Mouse (Mus musculus): ENCODE measurements around the gene Cacna1i.
A peak's percentile ranks its signal among the peaks of the same experiment; 100 is the strongest.

Gene Cacna1i

DNA sequence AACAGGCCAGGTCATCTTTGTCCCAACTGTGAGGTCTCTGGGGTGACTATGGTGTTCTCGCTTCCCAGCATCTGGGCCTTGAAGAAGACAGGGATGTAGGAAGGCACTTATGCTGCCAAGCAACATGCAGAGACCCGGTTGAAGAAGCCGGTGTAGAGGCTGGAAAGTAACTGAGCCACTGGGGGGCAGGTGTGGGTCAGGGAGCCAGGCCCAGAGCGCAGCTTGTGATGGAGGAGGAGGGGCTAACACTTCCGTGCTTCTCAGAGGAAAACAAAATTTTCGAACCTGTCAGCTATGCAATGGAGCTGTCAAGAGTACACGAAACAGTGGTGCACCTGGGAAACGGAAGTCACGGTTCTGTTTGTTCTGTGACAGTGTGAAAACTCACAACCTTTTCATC is 9.9 kb upstream of the Cacna1i start:
- DNase-seq = no peak

DNA sequence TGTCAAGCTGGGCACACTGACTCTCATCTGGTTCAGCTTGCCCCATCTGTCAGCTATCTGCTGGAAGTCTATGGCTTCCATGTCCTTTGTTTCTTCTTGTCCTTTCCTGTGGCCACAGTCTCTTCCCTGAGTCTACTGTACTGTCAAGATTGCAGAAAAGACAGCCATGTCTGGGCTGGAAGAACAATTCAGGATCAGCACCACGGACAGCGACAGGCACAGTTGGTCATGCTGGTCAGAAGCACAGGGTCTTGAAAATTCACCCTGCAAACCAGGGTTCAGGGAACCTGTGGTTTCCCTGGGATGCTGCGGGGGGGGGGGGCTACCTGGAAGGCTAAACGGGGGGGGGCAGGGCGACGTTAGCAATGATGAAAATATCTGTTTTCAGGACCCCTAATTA is 9.4 kb upstream of the Cacna1i start:
- peak; percentile 64 for DNase-seq

DNA sequence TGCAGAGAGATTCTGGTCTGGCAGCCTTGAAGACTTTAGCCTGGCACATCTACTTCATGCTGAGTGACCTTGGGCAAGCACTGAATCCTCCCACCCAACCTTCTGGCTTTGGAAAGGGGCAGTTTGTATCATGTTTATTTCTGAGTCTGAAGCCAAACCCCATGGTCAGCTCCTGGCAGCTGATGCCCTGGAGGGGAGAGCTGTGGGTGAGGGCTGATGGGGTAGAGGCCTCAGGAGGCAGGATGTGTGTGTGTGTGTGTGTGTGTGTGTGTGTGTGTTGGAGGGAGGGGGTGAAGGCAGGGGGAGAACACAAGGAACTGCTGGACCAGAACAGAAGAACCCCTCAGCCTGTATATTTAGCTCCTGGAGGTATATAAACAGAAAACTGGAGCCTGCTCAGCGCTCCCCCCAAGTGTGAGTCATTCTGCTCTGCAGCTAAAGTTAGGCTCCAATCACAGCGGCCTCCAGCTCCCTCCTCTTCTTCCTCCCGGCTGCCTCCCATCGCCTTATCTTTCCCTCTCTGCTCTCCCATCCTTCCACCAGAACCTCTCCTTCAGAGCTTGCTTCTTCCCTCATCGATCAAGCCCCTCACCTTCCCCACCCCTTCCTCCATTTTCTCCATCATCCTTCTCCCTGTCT is 8.8 kb upstream of the Cacna1i start:
- DNase-seq = no peak

DNA sequence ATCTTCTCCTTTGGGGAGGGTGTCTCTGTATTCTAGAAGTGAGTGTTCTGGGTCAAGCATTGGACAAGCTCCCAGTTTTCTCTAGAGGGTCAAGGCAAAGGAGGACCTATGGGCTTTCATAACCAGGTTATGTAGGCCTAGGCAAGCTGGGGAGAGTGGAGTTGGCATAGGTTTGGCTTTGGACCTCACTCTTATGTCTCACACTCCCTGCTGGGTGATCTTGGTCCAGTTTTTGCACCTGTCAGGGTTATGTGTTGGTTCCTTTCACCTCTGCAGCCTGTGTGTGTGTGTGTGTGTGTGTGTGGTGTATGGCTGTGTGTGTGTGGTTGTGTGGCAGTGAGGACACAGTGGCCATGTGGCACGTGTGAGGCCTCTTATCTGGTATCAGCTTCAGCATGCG is 8.0 kb upstream of the Cacna1i start:
- DNase-seq = no peak

DNA sequence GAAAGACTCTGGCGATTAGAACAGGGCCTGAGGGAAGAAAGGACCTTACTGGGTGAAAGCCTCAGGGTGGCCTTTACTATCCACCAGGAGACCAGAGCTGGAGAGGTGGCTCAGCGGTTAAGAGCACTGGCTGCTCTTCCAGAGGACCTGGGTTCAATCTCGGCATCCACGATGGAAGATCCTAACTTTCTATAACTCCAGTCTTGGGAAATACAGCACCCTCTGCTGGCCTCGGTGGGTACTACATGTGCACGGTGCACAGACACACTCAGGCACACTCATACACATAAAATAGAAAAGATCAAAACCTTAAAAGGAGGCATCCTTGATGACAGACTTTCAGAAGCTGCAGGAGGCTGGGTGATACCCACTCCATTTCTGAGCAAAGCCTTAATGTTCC is 6.4 kb upstream of the Cacna1i start:
- DNase-seq = peak; percentile 69

DNA sequence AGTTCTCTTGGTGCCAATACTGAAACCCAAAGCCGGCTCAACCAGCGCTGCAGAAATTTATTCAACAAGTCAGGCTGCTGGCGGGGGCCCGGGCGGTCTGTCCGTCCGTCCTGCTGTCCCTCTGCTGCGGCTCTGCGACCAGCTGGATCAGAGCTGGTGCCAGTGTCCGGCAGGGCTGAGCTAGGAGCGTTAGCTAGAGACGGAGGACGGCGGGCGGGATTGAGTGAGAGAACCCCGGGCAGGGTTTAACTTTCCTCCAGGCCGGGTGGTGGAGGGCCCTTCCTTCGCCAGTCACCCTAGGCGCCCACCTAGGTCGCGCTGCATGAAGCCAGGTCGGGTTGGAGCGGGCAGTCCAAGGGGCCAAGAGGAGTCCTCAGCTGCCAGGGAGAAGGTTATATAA is 998 bp downstream of the Cacna1i start:
- DNase-seq = peak; percentile 38

DNA sequence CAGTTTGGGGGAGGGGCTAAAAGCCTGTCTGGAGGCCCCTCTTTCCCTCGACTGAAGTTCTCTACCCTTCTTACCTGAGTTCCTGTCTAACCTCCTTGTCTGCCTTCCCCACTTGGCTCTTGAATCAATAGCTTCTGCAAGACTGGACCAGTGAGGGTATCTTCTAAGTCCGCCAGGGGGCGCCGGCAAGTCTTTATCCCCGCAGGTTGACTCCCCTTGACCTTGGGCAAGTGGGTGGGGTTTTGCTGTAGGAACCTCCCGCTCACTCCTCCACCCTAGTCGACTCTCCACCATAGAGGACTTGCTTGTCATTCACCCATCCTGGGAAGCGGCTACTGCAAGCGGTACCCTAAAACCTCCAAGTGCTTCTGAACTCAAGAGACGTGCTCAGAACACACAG is 2.4 kb downstream of the Cacna1i start:
- DNase-seq = peak; percentile 70

DNA sequence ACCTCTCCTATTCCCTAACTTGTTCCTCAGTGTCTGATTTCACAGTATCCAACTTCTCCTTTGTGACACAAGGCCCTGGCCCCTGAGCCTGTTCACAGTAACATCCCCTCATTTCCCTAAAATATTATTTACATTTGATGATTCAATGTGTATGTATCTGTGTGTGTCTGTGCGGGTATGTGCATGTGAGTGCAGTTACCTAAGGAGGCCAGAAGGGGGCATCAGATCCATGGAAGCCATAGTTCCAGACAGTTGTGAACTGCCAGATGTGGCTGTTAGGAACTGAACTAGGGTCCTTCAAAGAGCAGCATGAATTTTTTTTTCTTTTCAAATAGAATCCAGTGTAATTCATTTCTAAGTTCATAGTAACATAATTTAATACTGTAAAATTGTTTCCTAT is 10.1 kb downstream of the Cacna1i start:
- no peak for DNase-seq

DNA sequence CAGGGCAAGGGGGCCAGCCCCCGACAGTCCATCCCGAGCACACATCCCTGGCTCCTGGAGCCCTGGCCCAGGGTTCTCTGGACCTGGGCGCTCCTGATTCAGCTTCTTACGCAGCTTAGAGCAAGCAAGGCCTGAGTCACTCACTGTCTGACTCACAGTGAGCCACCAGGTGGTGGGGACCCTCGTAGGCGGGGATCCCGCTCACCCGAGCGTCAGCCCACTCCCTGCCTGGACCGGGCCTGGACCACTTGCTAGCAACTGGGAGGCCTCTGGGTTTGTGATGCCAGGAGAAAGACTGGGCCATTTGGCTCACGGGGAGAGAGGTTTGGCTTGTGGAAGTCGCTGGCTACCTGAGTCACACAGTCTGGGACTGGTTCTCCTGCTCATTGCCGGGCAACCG is 16.7 kb downstream of the Cacna1i start:
- no peak for DNase-seq

DNA sequence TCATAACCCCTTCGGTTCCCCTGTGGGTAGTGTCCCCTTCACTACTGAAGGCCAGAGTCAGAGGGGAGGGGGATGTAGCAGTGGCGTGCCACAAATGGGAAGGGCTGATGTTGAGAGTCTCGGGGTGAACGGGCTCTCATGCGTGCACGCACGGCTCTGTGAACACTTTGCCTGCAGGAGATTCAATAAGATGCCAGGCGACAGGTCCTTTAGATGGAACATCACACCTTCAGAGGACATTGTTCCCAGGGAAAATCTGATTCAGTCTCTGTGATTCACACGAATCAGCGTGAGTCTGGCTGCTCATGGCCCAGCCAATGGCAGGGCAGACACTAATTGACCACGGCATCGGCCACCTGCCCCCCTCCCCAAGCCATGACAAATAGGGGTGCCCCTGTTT is 17.1 kb downstream of the Cacna1i start:
- no peak for DNase-seq

DNA sequence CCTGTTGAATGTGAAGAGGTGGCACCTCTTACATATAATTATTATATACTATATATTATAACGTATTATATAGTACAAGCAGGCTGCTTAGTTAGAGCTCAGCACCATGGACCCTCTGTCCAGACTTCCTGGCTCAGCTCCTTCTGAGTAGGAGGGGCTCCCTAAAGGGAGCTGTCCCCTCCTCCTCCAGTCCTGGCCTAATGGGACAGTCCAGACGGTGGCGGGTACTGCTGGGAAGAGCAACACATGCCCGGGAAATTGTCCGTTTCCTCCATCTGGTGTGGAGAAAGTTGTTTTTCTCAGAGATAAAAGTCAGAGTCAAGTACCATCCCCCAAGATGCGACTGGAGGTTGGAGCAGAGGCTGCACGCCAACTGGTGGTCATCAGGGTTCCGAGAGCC is 19.1 kb downstream of the Cacna1i start:
- no peak for DNase-seq

DNA sequence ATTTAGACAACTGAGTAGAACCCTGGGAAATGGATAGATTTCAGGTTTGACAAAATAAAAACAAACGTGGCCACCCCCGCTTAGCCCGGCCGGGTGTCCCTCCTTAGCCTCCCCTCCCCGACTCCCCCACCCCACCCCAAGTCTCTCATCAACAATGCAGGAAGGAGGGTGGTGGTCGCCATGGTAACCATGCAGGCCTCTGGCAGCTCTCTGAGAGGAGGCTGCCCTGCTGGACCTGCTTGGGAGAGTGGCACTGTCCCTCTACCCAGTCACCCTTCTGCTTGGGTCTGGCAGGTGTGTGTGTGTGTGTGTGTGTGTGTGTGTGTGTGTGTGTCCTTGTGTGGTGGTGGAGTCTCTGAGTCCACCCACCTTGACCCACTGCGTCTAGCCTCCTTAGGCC is 27.7 kb downstream of the Cacna1i start:
- DNase-seq = peak; percentile 53

DNA sequence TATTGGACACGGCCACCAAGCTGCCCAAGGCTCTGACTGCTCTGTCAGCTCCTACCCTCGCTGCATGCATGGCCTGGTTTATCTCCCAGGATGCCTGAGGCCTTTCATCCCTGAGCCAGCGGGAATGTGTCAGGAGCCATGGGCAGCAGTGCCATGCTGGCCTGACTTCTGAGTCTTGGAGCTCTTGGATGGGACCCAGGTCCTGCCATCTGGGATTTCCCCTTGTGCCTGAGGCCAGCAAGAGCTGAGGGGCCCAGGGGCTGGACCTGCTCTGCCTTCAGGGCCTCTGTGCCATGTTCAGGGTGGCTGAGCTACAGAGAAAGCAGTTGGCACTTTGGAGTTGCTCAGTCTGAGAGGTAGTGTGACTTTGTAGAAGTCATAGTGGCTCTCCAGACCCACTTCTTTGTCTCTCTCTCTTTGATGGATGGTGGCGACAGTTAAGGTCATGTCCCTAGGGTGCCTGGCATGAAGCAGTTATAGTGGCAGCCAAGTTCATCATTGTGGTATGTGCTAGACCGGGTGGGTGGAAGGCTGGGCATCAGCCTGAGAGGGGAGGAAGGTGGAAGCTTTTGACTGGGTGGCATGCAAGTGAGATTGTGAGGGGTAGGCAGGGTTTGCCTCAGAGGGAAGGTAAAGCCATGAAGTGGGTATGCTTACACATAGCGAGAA is 30.1 kb downstream of the Cacna1i start:
- DNase-seq = no peak

DNA sequence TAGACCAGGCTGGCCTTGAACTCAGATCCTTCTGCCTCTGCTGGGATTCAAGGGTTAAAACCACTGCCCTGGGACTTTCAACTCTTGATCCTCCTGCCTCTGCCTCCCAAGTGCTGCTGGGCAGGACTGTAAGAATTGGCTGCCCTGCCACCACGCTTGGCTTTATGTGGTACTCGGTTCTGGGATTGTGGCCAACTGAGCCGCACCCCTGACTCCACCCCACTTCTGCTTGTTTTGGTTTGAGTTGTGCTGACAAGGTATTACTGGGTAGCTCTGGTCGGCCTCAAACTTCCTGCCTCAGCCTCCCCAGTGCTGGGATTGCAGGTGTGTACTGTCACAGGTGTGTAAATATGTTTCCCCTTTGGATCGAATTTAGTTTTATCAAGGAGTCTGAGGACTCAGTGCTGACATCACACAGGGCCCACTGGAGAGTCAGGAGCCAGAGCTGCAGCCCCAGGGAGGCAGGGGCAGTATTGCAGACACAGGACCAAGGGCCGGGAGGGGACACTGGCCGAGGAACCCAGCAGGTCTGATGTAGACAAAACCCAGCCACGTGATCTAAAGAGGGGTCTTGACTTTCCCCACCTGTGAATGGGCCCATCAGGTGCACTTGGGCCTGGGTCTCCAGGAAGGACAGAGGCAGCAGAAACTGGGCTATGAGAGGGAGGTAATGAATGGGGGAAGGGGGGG is 30.9 kb downstream of the Cacna1i start:
- no peak for DNase-seq

DNA sequence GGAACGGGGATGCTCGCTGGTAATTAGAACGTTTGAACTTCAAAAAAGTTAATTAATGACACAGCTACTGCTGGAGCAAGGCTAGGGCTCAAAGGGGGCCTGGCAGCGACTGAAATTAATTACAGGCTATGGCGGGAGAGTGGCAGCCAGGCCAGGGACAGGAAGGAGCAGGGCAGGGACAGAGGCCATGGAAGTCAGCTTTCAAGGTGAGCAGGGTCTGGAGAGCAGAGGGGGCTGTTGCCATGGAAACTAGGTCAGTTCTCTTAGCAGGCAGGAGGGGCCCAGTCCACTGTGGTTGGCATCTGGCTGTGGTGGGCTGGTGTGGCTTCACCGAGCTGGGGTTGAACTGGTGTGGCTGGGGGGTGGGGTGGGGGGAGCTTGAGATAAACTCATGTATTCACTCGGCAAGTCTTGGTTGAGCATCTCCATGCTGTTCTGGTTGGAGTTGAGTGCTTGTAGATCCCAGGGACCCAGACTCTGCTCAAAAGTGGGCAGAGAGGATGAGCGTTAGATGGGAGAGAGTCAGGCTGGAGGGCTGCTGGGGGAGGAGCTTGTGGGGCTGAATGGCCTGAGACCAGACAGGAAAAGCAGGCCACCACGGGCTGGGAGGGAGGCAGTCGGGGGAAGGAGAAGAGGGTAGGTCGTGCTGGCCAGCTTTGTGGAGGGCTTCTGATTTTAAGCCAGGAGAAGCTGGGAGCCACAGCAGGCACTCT is 31.7 kb downstream of the Cacna1i start:
- DNase-seq = no peak

DNA sequence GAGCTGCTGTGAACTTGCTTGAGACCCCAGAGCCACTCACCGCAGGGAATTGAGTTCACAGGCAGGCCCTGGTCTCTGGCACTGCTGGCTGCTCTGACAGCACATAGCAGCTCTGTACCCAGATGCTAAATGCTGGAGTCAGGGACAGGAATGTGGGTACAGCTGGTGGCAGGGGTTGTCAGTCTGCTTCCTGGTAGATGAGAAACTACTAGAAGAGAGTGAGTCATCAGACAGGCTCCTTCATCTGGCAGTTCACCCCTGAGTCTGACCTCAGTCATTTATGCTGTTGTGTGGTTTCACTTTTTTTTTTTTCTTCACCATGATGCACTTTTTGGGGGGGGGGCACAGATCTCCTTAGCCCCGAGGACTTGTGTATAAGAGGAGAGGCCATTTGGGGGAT is 32.3 kb downstream of the Cacna1i start:
- DNase-seq = no peak

DNA sequence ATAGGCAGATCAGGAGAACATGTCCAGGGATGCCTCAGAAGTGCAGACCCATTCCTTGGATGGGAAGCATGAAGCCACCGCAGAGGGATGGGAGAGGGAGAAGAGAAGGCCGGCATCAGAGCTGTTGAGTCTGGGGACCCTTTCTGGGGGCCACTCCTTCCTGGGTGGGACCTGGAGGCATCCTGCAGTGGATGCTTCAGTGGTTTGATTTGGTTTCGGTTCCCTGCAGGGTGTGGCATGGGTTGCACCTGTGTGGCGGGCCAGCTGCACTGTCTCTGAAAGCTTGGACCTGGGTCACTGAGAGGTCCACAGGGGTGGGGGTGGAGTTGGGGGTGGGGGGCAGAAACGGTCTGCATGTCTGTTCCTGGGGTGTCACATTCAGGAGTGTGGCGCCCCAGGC is 32.9 kb downstream of the Cacna1i start:
- DNase-seq = no peak

DNA sequence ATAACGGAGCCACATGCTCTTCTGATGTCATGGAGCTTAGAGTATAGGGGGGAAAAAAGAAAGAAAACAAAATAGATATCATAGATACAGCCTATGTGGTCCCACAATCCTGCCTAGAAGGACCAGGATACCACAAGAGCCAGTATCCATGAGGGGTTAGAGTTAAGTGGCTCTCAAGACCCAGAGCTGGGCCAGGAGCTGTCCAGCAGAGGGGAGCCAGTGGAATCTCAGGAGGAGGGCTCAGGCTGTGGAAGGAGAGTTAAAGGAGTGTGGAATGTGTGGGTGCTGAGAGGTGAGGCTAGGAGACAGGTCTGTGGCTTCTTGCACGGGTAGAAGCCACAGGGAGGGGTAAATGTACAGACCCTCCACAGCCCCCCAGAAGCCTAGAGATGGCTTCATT is 38.2 kb downstream of the Cacna1i start:
- DNase-seq = no peak

DNA sequence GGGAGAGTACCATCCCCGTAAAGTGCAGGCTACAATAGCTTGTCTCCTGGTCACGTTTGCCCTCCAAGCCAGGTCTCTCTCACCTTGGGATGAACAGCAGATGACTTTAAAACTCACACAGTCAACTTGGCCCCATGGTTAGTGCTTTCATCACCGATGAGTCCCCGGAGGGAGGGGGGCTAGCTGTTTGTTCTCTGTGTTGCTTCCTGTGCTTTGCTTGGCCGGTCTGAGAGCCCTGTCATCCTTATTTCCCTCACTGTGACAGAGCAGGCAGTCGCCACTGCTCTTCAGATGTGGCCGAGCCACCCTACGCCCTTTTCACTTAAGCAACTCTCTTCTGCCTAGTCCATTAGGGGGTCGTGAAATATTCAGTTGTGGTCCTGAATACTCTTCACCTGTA is 38.7 kb downstream of the Cacna1i start:
- DNase-seq = no peak

DNA sequence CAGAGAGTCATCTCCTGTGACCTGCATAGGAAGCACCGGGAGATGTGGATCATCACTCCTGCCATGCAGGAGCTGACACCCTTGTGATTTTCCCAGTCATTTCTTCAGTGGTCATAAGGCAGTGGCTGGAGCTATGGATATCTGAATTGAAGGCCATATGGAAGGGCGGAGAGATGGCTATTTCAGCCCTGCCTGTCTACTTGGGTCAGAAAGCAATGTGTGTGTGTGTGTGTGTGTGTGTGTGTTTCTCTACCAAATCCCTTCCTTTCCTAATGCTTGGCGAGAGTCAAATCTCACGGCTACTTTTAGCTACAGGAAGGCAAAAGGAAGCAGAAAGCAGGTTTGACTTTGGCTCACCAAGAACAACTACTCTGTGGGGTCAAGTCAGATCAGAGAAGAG is 39.9 kb downstream of the Cacna1i start:
- no peak for DNase-seq

DNA sequence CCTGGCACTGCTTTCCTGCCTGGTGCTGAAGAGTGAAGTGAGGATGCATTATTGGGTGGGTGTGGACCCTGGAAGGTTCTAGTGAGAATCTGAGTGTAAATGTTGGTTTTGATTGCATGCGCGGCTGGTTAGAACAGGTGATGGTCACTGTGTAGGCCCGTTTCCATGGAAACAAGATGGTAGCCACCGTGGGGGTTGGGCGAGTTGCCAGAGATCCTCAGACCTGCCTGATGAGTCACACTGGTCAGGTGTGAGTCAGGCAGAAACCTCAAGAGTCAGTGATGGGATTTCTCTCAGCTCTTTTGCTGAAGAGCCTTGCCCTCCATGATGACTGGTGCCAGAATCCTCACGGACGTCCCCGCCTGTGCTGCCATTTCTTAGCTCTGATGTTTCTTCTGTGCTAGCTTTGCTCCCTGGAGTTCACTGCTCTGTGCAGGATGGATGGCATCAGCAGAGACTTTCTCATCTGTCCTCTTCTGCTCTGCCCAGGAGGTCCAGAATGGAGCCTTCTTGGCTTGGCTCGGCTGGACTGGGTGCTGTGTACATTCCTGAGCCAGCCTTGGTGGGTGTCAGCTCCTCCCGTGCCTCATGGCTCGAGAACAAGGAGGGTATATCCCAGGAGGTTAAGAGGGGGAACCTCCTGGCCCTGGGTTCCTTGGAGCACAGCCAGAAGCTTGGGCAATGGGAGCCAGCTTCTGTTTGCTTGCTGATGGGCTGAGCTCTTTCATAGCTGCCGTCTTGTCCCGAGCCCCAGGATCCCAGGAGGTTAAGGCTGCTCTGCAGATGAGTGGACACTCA is 40.9 kb downstream of the Cacna1i start:
- no peak for DNase-seq

DNA sequence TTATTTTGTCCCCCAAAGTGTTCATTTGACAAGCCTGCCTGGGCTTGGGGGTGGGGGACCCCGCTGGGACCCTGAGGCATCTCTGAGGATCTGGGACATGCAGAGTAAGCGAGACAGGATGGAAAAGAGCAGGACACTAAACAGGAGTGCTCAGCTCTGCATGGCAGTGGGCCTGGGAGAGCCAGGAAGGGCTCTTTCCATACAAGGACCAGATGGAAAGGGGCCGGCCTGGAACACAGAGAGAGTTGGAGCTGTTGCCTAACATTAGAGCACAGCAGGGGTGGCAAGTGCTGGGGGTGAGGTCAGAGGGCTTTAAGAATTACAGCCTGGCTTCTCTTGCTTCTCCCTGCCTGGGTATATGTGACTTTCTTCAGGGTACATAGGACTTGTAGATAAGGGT is 43.2 kb downstream of the Cacna1i start:
- no peak for DNase-seq

DNA sequence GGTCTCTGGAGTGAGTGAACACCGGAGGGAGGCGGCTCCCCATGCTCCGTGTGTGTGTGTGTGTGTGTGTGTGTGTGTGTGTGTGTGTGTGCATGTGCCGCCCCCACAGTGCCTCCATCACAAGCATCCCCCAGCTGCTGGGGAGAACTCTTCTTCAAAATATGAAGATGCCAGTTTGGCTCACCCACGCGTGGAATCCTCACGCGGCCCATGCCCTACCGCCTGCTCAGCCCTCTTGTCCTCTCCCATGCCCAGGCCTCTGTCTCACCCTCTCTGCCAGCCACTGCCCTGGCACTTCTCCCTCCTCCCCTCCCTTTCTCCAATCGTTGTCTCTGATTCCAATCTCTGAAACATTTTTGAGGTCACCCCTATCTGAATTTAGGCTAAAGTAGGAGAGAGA is 47.7 kb downstream of the Cacna1i start:
- DNase-seq = no peak

All from right cerebral cortex, postnatal 4 days (tissue).